In the genomic region with DNA sequence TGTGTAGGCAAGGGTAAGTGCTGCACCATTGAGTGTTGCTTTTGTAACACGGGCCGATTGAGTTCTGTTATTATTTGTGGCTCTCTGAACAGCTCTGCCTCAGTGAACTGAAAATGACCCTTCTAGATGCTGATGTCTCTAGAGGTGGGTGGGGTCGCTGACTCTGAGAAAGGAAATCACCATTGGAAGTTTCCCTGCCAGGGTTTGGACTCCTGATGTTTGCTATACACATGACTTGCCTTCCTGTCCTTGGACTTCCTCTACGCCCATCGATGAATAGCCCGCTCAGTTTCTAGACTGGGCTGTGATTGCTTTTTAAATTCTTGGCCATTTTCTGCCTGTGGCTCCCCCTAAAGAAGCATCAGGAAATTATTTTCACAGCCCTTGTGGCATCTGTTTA, we compare ENCODE assay signal across 11 mouse cellular contexts. TPM values are rescaled to one million over a fixed set of nuclear protein-coding genes. Genes with fewer than 3 reads are reported as not detected.
A peak's percentile ranks its signal among the peaks of the same experiment; 100 is the strongest.
DNase-seq lines count a peak whose midpoint lies in the region; ATAC-seq and TF ChIP-seq lines count a peak whose summit lies in the region.
"Had no signal": no experiment of that assay in that cellular context is flagged by ENCODE, and none has a peak within 500 bp of the region (broad histone marks: within the 10 kb centered on the region; RNA-seq: fewer than 3 reads in every experiment).

No protein-coding gene starts in this region.

- peak; percentile 32 for DNase-seq in gastrocnemius, adult 18-20 months (ENCODE audit: low spot score)
- no peak for DNase-seq in gastrocnemius, postnatal 36 days
- no peak for DNase-seq in CH12.LX (ENCODE audit: extremely low read depth)
- peak; percentile 41 to 49 for DNase-seq in heart, postnatal 10 days
- DNase-seq in lung, postnatal 0 days (ENCODE audit: low spot score), result peak; percentile 72
- no peak for DNase-seq in frontal cortex, postnatal 10 days (ENCODE audit: low spot score in 2 of 2)
- no peak for DNase-seq in cerebellum, postnatal 4 days (ENCODE audit: low spot score in 2 of 2)
- no peak for DNase-seq in midbrain, embryonic 10.5 days (ENCODE audit: low spot score)
- DNase-seq: cerebellum, adult 9-11 months had no signal

- peak overlapping the region; percentile 10 to 51 (median 24) for H3K4me3 ChIP-seq in CH12.LX (replicated peaks in 1 of 3; ENCODE audit: low read depth in 2 of 3, low read length in 2 of 3, poor library complexity in 1 of 3)
- no peak overlapping the region for H3K4me3 ChIP-seq in lung, postnatal 0 days (ENCODE audit: low read depth, low read length)
- H3K4me3 ChIP-seq in midbrain, embryonic 10.5 days, result no peak overlapping the region
- H3K4me3 ChIP-seq: forebrain, embryonic 10.5 days had no signal

- dilution Hi-C loops in CH12.LX (cut with MboI; ENCODE audit: extremely low pct_ligation_motif_present, extremely low pct_unique_long_range_greater_than_20kb, low sequenced_read_pairs), result no loop called here

- no peak for TF ChIP-seq POLR2A in CH12.LX (IDR thresholded peaks at IDR 0.05; ENCODE audit: low read depth, low read length)

- no peaks in the 10 kb centered on the region for H3K9me3 ChIP-seq in CH12.LX (replicated peaks; ENCODE audit: low read length)
- no peaks in the 10 kb centered on the region for H3K9me3 ChIP-seq in lung, postnatal 0 days (ENCODE audit: low read length)
- no peaks in the 10 kb centered on the region for H3K9me3 ChIP-seq in midbrain, embryonic 10.5 days (replicated peaks)
- H3K9me3 ChIP-seq: forebrain, embryonic 10.5 days had no signal

- in situ Hi-C loops in CH12.LX (cut with MboI; ENCODE audit: low pct_ligation_motif_present, low pct_unique_long_range_greater_than_20kb, low sequenced_read_pairs), result no loop called here

- peaks cover 32 to 68% of the 10 kb centered on the region in 2 experiments for H3K4me1 ChIP-seq in CH12.LX (ENCODE audit: control insufficient read depth in 1 of 2, insufficient read depth in 2 of 2)
- peaks cover 35% of the 10 kb centered on the region; the same call in 1 of the 2 replicates for H3K4me1 ChIP-seq in lung, postnatal 0 days (ENCODE audit: insufficient read depth, low read depth, low read length)
- peaks cover 15% of the 10 kb centered on the region for H3K4me1 ChIP-seq in midbrain, embryonic 10.5 days

- H3K36me3 ChIP-seq in CH12.LX (replicated peaks in 1 of 2; ENCODE audit: control insufficient read depth in 1 of 2, insufficient read depth in 1 of 2, low read length in 1 of 2), result no peaks in the 10 kb centered on the region
- no peaks in the 10 kb centered on the region for H3K36me3 ChIP-seq in lung, postnatal 0 days (ENCODE audit: insufficient read depth, low read length)
- H3K36me3 ChIP-seq in midbrain, embryonic 10.5 days, result no peaks in the 10 kb centered on the region
- H3K36me3 ChIP-seq: forebrain, embryonic 10.5 days had no signal

- no peak for TF ChIP-seq RAD21 in CH12.LX (IDR thresholded peaks at IDR 0.05; ENCODE audit: low read depth, low read length)

- no peaks in the 10 kb centered on the region for H3K79me2 ChIP-seq in CH12.LX (replicated peaks; ENCODE audit: control insufficient read depth, extremely low read depth, insufficient read depth, poor library complexity, severe bottlenecking)

- ATAC-seq in lung, postnatal 0 days, result peak; percentile 58
- ATAC-seq: activated CD4-positive, CD25-positive, alpha-beta regulatory T cell, adult 4 months had no signal

- peak overlapping the region; percentile 62 for H3K4me2 ChIP-seq in CH12.LX (ENCODE audit: insufficient read depth, low read depth, poor library complexity, severe bottlenecking)
- no peak overlapping the region for H3K4me2 ChIP-seq in lung, postnatal 0 days (replicated peaks; ENCODE audit: low read depth, low read length)

- no peaks in the 10 kb centered on the region for H3K27me3 ChIP-seq in CH12.LX (replicated peaks)
- H3K27me3 ChIP-seq in lung, postnatal 0 days (replicated peaks; ENCODE audit: insufficient read depth, low read length), result no peaks in the 10 kb centered on the region
- no peaks in the 10 kb centered on the region for H3K27me3 ChIP-seq in midbrain, embryonic 10.5 days (ENCODE audit: low read depth, poor library complexity, severe bottlenecking)

- WGBS in lung, postnatal 0 days, result 51% methylated on average over 6 of the region's 6 CpGs
- 86% methylated on average over 6 of the region's 6 CpGs for WGBS in midbrain, embryonic 10.5 days

- TF ChIP-seq EP300 in CH12.LX (IDR thresholded peaks at IDR 0.05; ENCODE audit: low read length), result no peak
- peak; percentile 92 for TF ChIP-seq EP300 in lung, postnatal 0 days (IDR thresholded peaks at IDR 0.05)

- H3K27ac ChIP-seq in CH12.LX (ENCODE audit: insufficient read depth, low read depth), result peak overlapping the region; percentile 87
- peak overlapping the region; percentile 82 for H3K27ac ChIP-seq in lung, postnatal 0 days (ENCODE audit: low read length)
- no peak overlapping the region for H3K27ac ChIP-seq in midbrain, embryonic 10.5 days (replicated peaks)
- H3K27ac ChIP-seq: forebrain, embryonic 10.5 days had no signal

- TF ChIP-seq CTCF in CH12.LX (conservative IDR thresholded peaks at IDR 0.05 in 1 of 2, IDR thresholded peaks at IDR 0.05 in 1 of 2; ENCODE audit: low read depth in 2 of 2, low read length in 2 of 2), result no peak
- TF ChIP-seq CTCF in lung, postnatal 0 days (IDR thresholded peaks at IDR 0.05), result peak; percentile 42

- intact Hi-C loops in gastrocnemius, postnatal 36 days (cut with DNase I), result no loop called here
- intact Hi-C loops in heart, postnatal 10 days (cut with DNase I), result no loop called here

- peak overlapping the region; percentile 23 for H3K9ac ChIP-seq in CH12.LX (ENCODE audit: insufficient read depth, low read depth)
- H3K9ac ChIP-seq in lung, postnatal 0 days (replicated peaks; ENCODE audit: low read depth), result no peak overlapping the region

TF ChIP-seq in CH12.LX, 34 proteins besides CTCF, POLR2A, EP300 and RAD21:
- no peak for TF ChIP-seq ETS1 (conservative IDR thresholded peaks at IDR 0.05; ENCODE audit: low read depth, low read length)
- no peak for TF ChIP-seq CHD1 (IDR thresholded peaks at IDR 0.05; ENCODE audit: low read depth, low read length)
- no peak for TF ChIP-seq ZMIZ1 (IDR thresholded peaks at IDR 0.05; ENCODE audit: low read depth, low read length)
- no peak for TF ChIP-seq BHLHE40 (IDR thresholded peaks at IDR 0.05; ENCODE audit: low read depth, low read length)
- TF ChIP-seq JUN (IDR thresholded peaks at IDR 0.05; ENCODE audit: insufficient read depth, low read depth, low read length), result no peak
- TF ChIP-seq USF2 (conservative IDR thresholded peaks at IDR 0.05; ENCODE audit: low read depth, low read length), result no peak
- no peak for TF ChIP-seq PAX5 (IDR thresholded peaks at IDR 0.05; ENCODE audit: low read length)
- no peak for TF ChIP-seq SMC3 (IDR thresholded peaks at IDR 0.05; ENCODE audit: low read depth, low read length)
- no peak for TF ChIP-seq MAZ (IDR thresholded peaks at IDR 0.05; ENCODE audit: low read depth, low read length)

RNA-seq across cellular contexts. Expression of a gene that starts 23.5 kb away (rescaled TPM):
- not detected for total RNA-seq in gastrocnemius, adult 18-20 months (2021)
- not detected for total RNA-seq in gastrocnemius, postnatal 36 days (2021)
- total RNA-seq in CH12.LX (2012; rRNA removed) (not detected in 2 replicates), CH12.LX (2014; rRNA removed) (not detected in 2 replicates)
- polyA plus RNA-seq in CH12.LX (2012; ENCODE audit: insufficient read length, low read depth), result not detected in 2 replicates
- not detected for total RNA-seq in heart, postnatal 10 days (2021)
- polyA plus RNA-seq in lung, postnatal 0 days (2015; fragmentation: Nextera tagmentation; extraction: Ambion mirVana), result 31.9 and 38.1 TPM in 2 replicates
- 0.31 and 0.37 TPM in 2 replicates for polyA plus RNA-seq in midbrain, embryonic 10.5 days (2016; fragmentation: Nextera tagmentation; extraction: Ambion mirVana)
- polyA plus RNA-seq: activated CD4-positive, CD25-positive, alpha-beta regulatory T cell, adult 4 months had no signal

RNA-seq across cellular contexts. Expression of a gene that starts 37.7 kb away (rescaled TPM):
- 10 to 100 TPM; 21.3 to 22.7 TPM for total RNA-seq in gastrocnemius, adult 18-20 months (2021)
- 10 to 100 TPM; 18.6 to 20.6 TPM for total RNA-seq in gastrocnemius, postnatal 36 days (2021)
- total RNA-seq in CH12.LX (2012; rRNA removed) (2.7 and 3.4 TPM in 2 replicates), CH12.LX (2014; rRNA removed) (2.3 and 2.8 TPM in 2 replicates)
- polyA plus RNA-seq in CH12.LX (2012; ENCODE audit: insufficient read length, low read depth), result 5.9 and 6.4 TPM in 2 replicates
- total RNA-seq in heart, postnatal 10 days (2021), result 10 to 100 TPM; 50.2 to 67.2 TPM
- 19.8 and 21.4 TPM in 2 replicates for polyA plus RNA-seq in lung, postnatal 0 days (2015; fragmentation: Nextera tagmentation; extraction: Ambion mirVana)
- 4.7 and 7.0 TPM in 2 replicates for polyA plus RNA-seq in midbrain, embryonic 10.5 days (2016; fragmentation: Nextera tagmentation; extraction: Ambion mirVana)

RNA-seq across cellular contexts. Expression of a gene that starts 41.2 kb away (rescaled TPM):
- total RNA-seq in gastrocnemius, adult 18-20 months (2021), result 1 to 10 TPM; 2.7 to 4.4 TPM
- 1 to 10 TPM; 3.0 to 6.1 TPM for total RNA-seq in gastrocnemius, postnatal 36 days (2021)
- total RNA-seq in CH12.LX (2012; rRNA removed) (3.1 TPM in 2 replicates), CH12.LX (2014; rRNA removed) (4.7 and 5.9 TPM in 2 replicates)
- 19.2 and 25.1 TPM in 2 replicates for polyA plus RNA-seq in CH12.LX (2012; ENCODE audit: insufficient read length, low read depth)
- 10 to 100 TPM; 15.0 to 15.6 TPM for total RNA-seq in heart, postnatal 10 days (2021)
- 21.7 and 23.5 TPM in 2 replicates for polyA plus RNA-seq in lung, postnatal 0 days (2015; fragmentation: Nextera tagmentation; extraction: Ambion mirVana)
- 0.53 and 0.61 TPM in 2 replicates for polyA plus RNA-seq in midbrain, embryonic 10.5 days (2016; fragmentation: Nextera tagmentation; extraction: Ambion mirVana)

Comparison
In these comparisons a context has a peak if more than half of its experiments do, and no peak if none do; other contexts are left out.
1. DNase-seq: peak in gastrocnemius, adult 18-20 months (single experiment), heart, postnatal 10 days (2 of 2) and lung, postnatal 0 days (single experiment); none in gastrocnemius, postnatal 36 days (0 of 2), CH12.LX (single experiment), frontal cortex, postnatal 10 days (0 of 2), cerebellum, postnatal 4 days (0 of 2) and midbrain, embryonic 10.5 days (single experiment).
2. H3K4me3 ChIP-seq: peak in CH12.LX (3 of 3); none in lung, postnatal 0 days (single experiment) and midbrain, embryonic 10.5 days (single experiment).
3. RNA of a gene that starts 37.7 kb away (total RNA-seq): 50.2 to 67.2 TPM in heart, postnatal 10 days, 21.3 to 22.7 TPM in gastrocnemius, adult 18-20 months and 18.6 to 20.6 TPM in gastrocnemius, postnatal 36 days; 2.3 to 3.4 TPM in CH12.LX; every median in the first group is over 4 times any median in the second.